In genomic region chr11:20072174-20072573, GRCm38 (mm10) we compare ENCODE assay signal across 9 mouse cellular contexts. TPM values are rescaled to one million over a fixed set of nuclear protein-coding genes. Genes with fewer than 3 reads are reported as not detected.
A peak's percentile ranks its signal among the peaks of the same experiment; 100 is the strongest.
DNase-seq lines count a peak whose midpoint lies in the region; TF ChIP-seq lines count a peak whose summit lies in the region.
"Had no signal": no experiment of that assay in that cellular context is flagged by ENCODE, and none has a peak within 500 bp of the region (broad histone marks: within the 10 kb centered on the region; RNA-seq: fewer than 3 reads in every experiment).

No protein-coding gene starts in this region.

- H3K4me1 ChIP-seq in ES-E14 (ENCODE audit: control insufficient read depth in 2 of 2, insufficient read depth in 2 of 2, low read length in 2 of 2, poor library complexity in 1 of 2), result no peaks in the 10 kb centered on the region; a peak in 1 of 4 replicates

- peaks cover 29% of the 10 kb centered on the region for H3K36me3 ChIP-seq in ES-E14 (ENCODE audit: control insufficient read depth, insufficient read depth, low read length, poor library complexity, severe bottlenecking)

- DNase-seq in left cerebral cortex, adult 18-20 months (ENCODE audit: low spot score in 2 of 2), result peak; percentile 23 to 35
- DNase-seq in left cerebral cortex, postnatal 4 days, result no peak
- no peak for DNase-seq in ES-E14 (ENCODE audit: low read depth, low spot score)
- peak; percentile 18 for DNase-seq in brain, embryonic 18.5 days (ENCODE audit: low read depth, low spot score)
- peak; percentile 41 for DNase-seq in heart, adult 8-10 months (ENCODE audit: low spot score)
- peak; percentile 53 for DNase-seq in lung, postnatal 10 days
- DNase-seq in adrenal gland, postnatal 4 days (ENCODE audit: low spot score in 2 of 2), result no peak
- DNase-seq in layer of hippocampus, postnatal 25 days (ENCODE audit: extremely low spot score in 1 of 2, low spot score in 1 of 2), result no peak

- H3K4me3 ChIP-seq in ES-E14 (ENCODE audit: insufficient read depth in 1 of 2, low read depth in 1 of 2, low read length in 2 of 2, poor library complexity in 1 of 2, severe bottlenecking in 1 of 2), result no peak overlapping the region
- H3K4me3 ChIP-seq: erythroblast, embryonic 14.5 days had no signal

- intact Hi-C loops in left cerebral cortex, postnatal 4 days (cut with DNase I), result loop anchor here (5.0 kb wide), 2 partner anchors 150 to 240 kb away; partner anchors contain the start of gene Spred2

- no peaks in the 10 kb centered on the region for H3K9me3 ChIP-seq in ES-E14 (ENCODE audit: control insufficient read depth, insufficient read depth, low read depth, low read length)

- H3K27ac ChIP-seq in ES-E14 (ENCODE audit: insufficient read depth, low read depth, low read length, poor library complexity, severe bottlenecking), result no peak overlapping the region

- in situ Hi-C loops in ES-E14 (cut with MboI; ENCODE audit: low sequenced_read_pairs in 2 of 2, unreplicated experiment in 2 of 2), result no loop called here

- H3K9ac ChIP-seq in ES-E14 (ENCODE audit: insufficient read depth, low read depth, low read length, poor library complexity, severe bottlenecking), result no peak overlapping the region

TF ChIP-seq in ES-E14, 5 proteins besides CTCF, POLR2A, EP300 and RAD21:
- peak; percentile 24; the same call in 1 of the 2 replicates for TF ChIP-seq ZC3H11A (IDR thresholded peaks at IDR 0.05; ENCODE audit: borderline replicate concordance, low read depth, low read length)
- TF ChIP-seq CHD2 (IDR thresholded peaks at IDR 0.05; ENCODE audit: low read depth, low read length), result no peak

RNA-seq across cellular contexts. Expression of gene Actr2, which starts 40.5 kb away (rescaled TPM):
- 100 to 1,000 TPM; 280 to 296 TPM for total RNA-seq in left cerebral cortex, adult 18-20 months (2021)
- total RNA-seq in left cerebral cortex, postnatal 4 days (2021), result 100 to 1,000 TPM; 283 to 291 TPM
- 70.3 and 107 TPM in 2 replicates for total RNA-seq in ES-E14 (2012; rRNA removed)
- total RNA-seq in heart, adult 8-10 months (2022), result 10 to 100 TPM; 67.5 to 80.3 (median 71.4) TPM
- total RNA-seq in adrenal gland, postnatal 4 days (2021), result 100 to 1,000 TPM; 119 to 125 TPM
- 100 to 1,000 TPM; 351 to 355 TPM for total RNA-seq in layer of hippocampus, postnatal 25 days (2021)

Comparison
In these comparisons a context has a peak if more than half of its experiments do, and no peak if none do; other contexts are left out.
1. DNase-seq: peak in left cerebral cortex, adult 18-20 months (2 of 2), brain, embryonic 18.5 days (single experiment), heart, adult 8-10 months (single experiment) and lung, postnatal 10 days (single experiment); none in left cerebral cortex, postnatal 4 days (single experiment), ES-E14 (single experiment), adrenal gland, postnatal 4 days (0 of 2) and layer of hippocampus, postnatal 25 days (0 of 2).